Mouse (Mus musculus) left cerebral cortex, postnatal 10 days (tissue): Measurements from ENCODE around the gene Zhx3. TPM values are rescaled to one million over a fixed set of nuclear protein-coding genes. Genes with fewer than 3 reads are reported as not detected.

Experiments used
- DNase-seq, 2 experiments: peaks; one replicate each; pipeline ENCODE4 v3.0.0; 2021 to 2022; ENCODE audit warnings: low spot score in 2 of 2, mixed read lengths in 1 of 2; ENCODE audit errors: extremely low spot score in 1 of 2
- intact Hi-C: fragments of 180-260 bp; cut with DNase I; formaldehyde crosslinking; loops from one replicate; pipeline ENCODE4 v1.15.1; 2025
- total RNA-seq, 2 experiments: library from RNA; stranded (reverse); gene quantifications; 2 replicates each; pipeline ENCODE4 v1.2.3; 2021

Zhx3 gene
- total RNA-seq, 2 experiments from 2014 or later = 66.7 to 78.4 TPM

DNA sequence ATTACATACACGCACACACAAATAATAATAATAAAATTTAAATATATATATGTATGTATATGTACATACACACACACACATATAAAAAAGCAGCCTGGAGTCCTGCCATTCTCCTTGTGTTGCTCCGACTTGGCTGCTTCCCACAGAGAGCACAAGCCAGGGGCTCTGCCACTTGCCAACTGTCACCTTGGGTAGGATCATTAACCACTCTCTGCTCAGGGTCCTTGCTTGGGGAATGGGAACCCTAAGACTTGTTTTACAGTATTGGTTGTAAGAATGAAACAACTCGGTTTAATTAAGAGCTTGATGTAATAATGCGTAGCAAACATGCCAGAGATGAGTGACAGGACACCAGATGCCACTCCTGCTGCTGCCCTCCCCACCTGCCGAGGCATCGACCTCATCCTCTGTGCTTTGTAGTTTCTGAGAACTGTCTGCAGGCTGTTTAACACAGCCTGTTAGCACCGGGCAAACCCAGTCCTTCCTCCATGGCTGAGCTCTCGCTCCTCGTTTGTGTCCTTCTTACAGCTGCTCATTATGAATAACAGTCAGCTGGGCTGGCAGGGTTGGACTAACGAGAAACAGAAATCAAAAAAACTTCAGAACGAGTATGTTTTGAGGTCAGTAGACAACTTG, 132.2 kb downstream of the Zhx3 start:
- no peak for DNase-seq
- intact Hi-C loops = no loop called here

DNA sequence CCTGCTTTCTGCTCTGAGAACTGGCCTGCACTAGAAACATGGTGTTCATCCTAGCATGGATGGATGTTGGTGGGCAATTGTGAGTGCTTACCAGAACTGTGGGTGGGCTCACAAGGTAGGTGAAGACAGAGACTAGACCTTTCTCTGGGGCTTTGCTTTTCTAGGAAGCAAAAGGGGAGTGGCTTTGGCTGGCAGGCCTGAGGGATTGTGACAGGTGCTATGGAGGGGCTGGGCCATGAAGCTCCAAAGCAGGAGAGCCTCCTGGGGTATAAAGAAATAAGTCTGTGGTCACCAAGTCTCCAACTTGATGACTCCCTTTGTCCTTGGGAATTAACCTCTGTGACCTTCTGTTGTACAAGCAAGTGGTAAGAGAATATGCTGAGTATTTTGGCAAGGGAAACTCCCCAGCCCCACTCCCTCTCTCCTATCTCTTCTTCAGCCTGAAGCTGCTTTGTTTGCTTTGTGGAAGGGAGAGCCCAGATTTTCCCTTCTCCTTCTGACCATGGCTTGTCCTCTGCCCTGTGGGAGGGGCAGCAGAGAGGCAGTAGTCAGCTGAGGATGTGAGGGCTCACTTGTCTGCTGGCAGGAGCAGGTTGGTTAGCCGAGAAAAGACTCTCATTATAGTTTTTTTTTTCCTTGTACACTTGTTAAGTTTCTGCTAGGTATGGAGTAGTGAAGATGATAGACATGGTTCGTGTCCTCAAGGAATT, 133.0 kb downstream of the Zhx3 start:
- no peak for DNase-seq

DNA sequence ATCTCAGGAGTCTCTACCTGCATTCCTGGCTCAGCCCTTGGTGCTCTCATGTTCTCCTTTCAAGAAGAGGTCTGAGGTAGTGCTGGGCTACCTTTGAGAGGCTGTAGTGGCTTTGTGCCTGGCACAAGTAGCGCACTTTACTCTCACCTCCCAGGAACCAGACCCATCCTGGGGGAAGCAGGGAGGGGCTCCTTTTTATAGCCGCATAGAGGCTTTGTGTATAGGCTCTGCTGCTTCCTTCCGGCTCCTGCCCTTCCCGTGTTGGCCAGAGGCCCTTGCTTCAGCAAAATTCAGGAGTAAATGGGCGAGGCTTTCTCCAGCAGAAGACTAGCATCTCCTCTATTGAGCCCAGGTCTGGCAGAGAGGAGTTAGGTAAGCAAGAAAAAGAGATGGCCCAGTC, 134.4 kb downstream of the Zhx3 start:
- DNase-seq = peak in 1 of 2 experiments; percentile 56
- intact Hi-C loops = no loop called here

More for the DNA sequence above, 133.0 kb downstream of the Zhx3 start:
- intact Hi-C loops = no loop called here

DNA sequence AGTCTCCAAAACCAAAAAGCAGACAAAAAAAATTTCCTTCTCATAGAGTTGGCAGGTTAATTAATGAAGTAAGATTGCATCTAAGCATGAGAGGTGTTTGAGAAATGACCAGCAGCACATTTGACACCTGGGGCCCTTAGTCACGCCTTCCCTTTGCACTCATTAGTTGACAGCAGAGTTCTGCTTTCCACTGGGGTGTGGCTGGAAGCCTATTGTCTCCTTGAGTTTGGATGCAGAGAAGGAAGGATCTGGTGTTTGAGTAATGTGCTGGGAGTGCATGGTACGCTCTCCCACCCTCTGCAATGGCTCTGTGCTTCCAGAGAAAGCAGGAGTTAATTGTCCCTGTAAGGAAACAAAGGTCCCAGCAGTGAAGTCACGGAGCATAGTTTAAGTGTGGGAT, 136.3 kb downstream of the Zhx3 start:
- intact Hi-C loops = no loop called here
- DNase-seq = no peak

DNA sequence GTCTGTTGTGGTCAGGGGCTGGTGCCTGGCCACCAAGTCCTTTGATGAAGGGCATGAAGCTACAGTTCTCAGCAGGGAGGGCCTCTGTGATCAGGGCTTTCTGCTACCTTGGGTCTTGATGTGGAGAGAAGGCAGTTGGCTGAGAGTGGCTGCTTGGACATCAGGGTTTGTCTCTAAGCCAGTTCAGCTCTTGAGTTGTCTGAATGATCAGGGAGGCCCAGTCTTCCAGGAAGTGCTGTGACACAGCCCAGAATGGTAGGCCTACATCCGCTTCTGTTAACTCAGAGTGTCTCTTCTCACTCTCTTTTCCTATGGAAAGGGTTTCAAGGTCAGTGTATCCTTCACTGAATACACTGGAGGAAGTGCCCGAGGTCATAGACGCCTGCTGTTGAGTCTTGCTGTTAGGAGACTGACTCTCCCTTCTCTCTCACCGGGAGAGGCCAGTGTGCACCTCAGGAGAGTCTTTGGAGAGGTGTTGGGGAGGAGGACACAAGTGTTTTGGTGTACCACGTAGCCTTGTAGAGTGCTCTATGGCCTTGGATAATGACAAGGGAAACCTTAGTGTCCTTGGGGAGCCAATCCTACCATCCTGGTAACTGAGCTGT, 137.0 kb downstream of the Zhx3 start:
- no peak for DNase-seq

DNA sequence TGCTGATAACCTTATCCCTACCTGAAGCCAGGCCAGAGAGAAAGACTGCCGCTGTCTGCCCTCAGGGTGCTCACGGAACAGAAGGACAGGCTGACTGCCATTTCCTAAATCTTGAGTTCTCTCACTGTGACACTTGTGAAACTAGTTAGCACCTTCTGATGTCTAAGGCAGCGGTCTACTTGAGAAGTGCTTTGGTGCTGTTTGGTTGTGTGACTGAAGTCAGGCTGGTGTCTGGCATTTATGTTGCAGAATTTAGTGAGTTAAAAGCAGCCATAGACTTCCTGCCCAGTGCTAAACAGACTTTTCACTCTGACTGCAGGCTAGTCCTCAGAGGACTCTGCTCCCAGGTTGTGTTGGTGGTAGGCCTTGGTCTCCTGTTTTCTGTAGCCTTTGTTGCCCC, 138.5 kb downstream of the Zhx3 start:
- intact Hi-C loops = loop anchor here (5.0 kb wide), 1 partner anchor 138 kb away; the partner anchor contains the start of gene Zhx3
- no peak for DNase-seq

More for the DNA sequence above, 137.0 kb downstream of the Zhx3 start:
- intact Hi-C loops = no loop called here

DNA sequence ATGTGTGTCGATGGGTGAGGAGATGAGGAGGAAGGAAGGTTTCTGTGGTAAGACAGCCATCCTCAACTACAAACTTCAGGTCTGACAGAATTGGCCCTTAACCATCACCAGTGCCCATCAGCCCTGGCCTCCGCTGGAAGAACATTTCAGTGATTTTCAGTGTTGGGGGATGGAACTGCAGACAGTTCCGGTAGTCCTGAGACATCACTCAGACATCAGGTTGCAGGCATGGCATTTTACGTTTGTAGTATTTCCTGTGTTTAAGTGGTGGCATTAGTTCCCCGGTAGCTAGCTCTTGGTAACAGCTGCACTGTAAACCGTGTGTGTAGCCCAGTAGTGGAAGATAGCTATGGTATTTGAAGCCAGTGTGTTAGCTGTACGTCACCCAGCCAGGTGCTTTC, 139.7 kb downstream of the Zhx3 start:
- no peak for DNase-seq
- intact Hi-C loops = loop anchor here (5.0 kb wide), 1 partner anchor 139 kb away; the partner anchor contains the start of gene Zhx3

DNA sequence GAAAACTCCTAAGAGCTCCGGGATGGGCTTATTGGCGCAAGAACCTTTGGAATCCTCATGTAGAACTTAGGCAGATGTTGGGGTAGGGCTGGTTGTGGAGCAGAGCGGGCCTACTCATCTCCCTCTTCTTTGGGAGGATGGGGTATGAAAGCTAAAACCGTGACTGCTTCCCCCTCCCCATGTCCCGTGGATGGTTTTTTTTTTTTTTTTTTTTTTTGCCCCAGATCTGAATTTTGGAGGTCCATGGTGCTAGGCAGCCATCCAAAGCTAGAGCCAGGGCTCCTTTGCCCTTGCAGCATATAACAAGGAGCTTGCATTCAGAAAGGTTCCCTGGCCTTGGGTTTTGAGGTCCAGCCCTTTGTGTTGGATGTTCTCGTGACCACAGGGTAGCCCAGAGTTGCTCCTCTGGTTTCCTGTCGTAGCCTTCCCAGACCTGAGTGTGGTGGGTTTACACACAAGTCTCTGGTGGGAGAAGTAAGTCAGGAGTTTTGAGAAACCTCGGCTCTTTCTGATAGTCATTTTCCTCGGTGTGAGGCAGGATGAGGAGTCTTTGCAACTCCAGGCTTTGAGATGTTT, 140.3 kb downstream of the Zhx3 start:
- no peak for DNase-seq
- intact Hi-C loops = loop anchor here (5.0 kb wide), 1 partner anchor 140 kb away; the partner anchor contains the start of gene Zhx3

DNA sequence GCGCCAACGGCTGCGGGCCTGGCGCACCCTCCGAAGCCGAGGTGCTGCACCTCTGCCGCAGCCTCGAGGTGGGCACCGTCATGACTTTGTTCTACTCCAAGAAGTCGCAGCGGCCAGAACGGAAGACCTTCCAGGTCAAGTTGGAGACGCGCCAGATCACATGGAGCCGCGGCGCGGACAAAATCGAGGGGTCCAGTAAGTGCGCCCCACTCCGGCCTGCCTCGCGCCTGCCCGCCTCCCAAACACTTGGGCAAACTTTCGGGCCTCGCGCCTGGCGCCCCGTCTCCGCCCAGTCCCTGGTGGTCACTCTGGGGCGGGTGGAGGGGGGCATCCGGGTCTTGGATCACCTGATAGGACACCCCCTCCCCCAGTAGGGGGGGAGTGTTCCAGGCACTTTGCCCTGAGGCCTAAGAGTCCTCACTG, 140.9 kb downstream of the Zhx3 start:
- intact Hi-C loops = loop anchor here (5.0 kb wide), 1 partner anchor 140 kb away; the partner anchor contains the start of gene Zhx3
- peak; percentile 56 to 88 for DNase-seq

DNA sequence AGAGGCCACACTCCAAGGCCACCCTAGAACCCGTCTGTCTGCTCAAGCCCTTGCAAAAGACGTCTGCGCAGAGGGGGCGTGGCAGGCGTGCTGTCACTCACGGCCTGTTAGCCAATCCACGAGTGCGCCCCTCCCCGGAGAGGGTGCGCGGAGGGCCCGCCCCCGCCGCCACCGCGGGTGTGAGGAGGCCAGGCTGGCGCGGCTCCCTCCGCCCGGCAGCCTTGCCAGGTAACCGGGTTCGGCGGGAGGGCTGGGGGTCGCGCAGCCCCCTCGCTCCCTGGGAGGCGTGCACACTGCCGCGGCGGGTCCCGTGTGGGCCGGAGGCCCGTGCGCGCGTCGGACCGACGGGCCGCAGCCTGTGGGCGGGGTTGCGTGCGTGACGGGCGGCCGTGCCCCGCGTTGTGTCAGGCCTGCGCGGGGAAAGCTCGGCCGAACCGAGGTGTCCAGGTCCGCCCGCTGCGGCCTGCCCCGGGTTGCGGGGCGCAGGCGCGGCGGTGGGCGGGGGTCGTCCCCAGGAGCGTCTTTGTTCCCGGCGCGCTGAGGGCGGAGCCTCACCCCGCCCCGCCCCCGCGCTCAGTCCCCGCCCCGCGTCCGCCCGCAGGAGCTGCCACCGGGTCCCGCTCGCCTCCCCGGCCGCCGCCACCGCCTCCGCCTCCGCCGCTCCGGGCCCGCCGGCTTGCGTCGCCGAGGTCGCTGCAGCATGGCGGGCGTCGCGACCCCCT, 141.5 kb downstream of the Zhx3 start, which contains the start of gene Plcg1:
TSS of gene Plcg1 (plus strand) at position 184 of the 722 bp plus-strand sequence.
- intact Hi-C loops = loop anchor here (5.0 kb wide), 1 partner anchor 141 kb away; the partner anchor contains the start of gene Zhx3
- DNase-seq = peak; percentile 93 to 98

DNA sequence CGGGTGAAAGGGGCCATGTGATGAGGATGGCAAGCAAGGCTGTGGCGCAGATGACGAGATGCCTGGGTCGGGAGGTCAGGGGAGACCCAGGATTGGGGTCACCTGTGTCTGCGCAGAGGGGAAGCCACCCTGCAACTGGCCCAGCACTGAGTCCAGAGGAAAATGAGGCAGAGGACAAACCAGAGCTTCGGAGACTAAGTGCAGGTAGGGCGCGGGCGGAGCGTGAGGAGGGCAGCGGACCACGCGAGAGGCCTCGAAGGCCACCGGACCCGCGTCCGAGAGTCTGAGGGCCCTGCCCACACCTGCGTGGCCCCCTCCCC, 142.0 kb downstream of the Zhx3 start:
- DNase-seq = no peak
- intact Hi-C loops = loop anchor here (5.0 kb wide), 1 partner anchor 142 kb away; the partner anchor contains the start of gene Zhx3

DNA sequence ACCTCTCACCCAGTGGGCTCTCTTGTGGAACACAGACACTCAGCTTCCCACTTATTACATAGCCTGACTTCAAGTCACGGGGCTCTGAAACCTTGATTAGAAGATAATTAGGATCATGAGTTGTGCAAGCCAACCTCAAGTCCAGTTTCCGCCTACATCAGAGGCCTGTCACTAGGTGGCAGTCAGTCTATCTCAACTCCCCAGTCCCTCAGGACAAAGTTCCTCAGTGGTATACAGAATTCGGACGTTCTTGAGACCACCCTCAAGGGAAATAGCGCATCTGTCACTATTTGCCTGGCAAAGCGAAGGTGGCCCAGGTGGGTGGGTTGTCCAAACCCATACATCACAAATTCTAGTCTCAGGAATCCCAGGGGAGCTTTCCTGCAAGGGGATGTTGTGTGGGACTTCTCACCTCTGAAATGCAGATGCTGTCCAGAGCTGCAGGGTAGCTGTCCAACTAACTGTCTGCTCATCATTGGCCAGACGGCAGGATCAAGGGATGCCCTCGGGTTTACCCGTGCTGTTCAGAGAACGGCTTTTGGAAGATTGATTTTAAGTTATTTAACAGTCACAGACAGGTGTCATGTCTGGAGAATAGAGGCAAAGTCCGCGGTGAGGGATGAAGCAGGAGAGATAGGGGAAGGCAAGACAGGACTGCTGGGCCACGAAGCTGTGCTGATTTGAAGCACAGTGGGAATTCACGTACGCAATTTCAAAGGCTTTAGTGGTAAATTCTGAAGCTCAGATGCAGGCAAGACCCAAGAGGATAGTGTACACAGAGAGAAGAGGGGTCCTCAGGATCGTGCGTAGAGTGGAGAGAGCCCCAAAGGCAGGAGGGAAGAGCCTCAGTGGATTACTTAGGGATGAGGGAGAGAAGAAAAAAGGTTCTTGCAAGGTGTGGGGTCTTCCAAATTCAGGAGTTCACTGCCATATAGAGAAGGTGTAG, 142.7 kb downstream of the Zhx3 start:
- intact Hi-C loops = loop anchor here (5.0 kb wide), 1 partner anchor 142 kb away; the partner anchor contains the start of gene Zhx3

DNA sequence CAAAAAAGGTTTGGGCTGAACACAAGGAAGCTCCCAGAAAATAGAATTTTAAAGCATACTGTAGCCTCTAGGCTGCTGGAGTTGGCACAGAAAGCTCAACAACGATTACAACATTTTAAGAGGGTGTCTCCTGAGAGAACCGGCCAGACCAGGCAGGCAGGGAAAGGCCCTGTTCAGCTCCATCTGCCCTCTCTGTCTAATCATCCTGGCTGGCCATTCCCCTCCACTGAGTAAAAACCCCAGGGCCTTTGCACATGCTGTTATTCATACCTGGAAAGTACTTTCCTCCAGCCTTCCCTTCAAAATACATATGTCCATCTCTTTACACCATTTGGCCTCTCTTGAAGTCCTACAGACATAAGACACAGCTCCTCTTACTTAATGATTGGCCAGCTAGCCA, 143.4 kb downstream of the Zhx3 start:
- intact Hi-C loops = no loop called here
- DNase-seq = no peak

More for the DNA sequence above, 142.7 kb downstream of the Zhx3 start:
- DNase-seq = no peak

DNA sequence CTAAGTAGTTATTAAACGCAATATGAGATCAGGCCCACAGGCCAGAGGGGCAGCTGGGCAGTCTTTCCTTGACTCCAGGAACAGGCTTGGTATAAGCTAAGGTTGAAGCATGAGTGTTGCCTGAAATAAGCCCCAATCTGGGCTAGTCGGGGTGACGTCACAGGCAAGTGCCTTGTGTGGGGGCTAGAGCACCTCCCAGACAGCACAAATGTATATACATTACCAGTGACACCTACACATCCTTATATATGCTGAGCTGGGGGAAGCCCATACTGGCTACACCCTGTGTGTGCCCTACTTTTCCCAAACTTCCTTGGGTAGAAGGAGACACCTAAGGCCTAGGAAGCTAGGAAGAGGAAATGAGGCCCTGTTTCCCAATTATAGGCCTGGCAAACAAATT, 143.8 kb downstream of the Zhx3 start:
- intact Hi-C loops = no loop called here
- no peak for DNase-seq

DNA sequence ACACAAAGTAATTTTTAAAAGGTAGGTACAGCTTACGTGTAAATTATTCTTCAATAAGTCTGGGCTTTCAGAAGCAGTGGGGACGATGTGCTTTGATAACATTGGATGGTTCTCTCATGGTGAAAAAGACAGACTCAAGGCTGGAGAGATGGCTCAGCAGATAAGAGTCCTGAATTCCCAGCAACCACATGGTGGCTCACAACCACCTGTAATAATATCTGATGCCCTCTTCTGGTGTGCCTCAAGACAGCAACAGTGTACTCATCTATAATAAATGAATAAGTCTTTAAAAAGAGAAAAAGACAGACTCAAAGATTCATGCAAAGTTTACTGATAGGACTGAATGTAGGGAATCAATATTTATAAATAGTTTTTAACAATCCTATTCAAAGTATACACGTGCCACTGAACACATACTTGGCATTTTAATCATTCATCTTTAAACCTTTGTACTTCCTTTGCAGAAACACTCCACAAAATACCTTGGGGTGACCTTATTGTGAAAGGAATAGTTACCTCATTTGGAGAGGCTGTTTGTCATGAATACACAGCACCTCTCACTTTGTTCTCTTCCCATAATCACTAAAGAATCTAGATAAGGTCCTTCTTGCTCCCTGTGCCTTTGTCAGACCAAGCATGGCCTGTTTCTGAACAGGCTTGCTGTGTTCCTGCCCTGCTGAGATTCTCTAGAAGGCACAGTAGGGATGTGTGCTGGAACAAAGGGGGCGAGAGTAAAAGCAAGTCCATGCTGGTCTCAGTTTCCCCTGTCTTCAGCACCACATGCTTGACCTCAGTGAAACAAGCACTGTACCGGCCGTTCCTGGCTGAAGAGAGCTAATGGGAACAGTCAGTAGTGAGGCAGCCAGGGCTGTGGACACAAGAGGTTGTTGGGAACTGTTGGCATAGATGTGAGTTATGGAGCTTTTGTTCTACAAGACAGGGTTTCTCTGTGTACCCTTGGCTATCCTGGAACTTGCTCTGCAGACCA, 146.6 kb downstream of the Zhx3 start:
- DNase-seq = no peak
- intact Hi-C loops = no loop called here

DNA sequence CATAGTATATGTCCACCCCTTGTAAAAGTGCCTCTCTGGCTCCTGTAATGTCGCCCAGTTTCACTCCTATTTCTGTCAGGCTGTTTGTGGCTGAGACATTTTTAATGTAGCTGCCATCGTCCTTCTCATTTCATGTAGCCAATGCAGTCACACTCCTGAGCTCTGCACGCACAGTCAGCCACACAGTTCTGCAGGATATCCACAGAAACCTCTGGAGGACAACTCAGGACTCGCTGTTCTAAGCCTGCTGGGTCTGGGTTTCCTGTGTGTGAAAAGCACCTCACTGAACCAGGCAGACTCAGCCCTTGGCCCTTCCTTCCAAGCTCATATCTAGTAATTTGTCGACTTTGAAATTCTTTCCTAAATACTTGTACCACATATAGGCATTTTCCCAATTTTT, 148.3 kb downstream of the Zhx3 start:
- intact Hi-C loops = no loop called here

More for the DNA sequence above, 148.3 kb downstream of the Zhx3 start:
- DNase-seq = no peak
